Mouse (Mus musculus) urinary bladder, adult 2 months (tissue): Measurements from ENCODE around the gene Hes5. TPM values are rescaled to one million over a fixed set of nuclear protein-coding genes. Genes with fewer than 3 reads are reported as not detected.

Experiments used
- DNase-seq: peaks from one replicate; pipeline ENCODE4 v3.0.0; 2022; ENCODE audit warnings: low spot score
- polyA plus RNA-seq: library from polyadenylated mRNA; depleted of rRNA; stranded (reverse); fragments of >200 nt; gene quantifications from 2 replicates; pipeline ENCODE4 v1.2.3, GENCODE M21; 2012; rRNA removed

Hes5 gene
- 0.06 and 0.07 TPM in 2 replicates for polyA plus RNA-seq

DNA sequence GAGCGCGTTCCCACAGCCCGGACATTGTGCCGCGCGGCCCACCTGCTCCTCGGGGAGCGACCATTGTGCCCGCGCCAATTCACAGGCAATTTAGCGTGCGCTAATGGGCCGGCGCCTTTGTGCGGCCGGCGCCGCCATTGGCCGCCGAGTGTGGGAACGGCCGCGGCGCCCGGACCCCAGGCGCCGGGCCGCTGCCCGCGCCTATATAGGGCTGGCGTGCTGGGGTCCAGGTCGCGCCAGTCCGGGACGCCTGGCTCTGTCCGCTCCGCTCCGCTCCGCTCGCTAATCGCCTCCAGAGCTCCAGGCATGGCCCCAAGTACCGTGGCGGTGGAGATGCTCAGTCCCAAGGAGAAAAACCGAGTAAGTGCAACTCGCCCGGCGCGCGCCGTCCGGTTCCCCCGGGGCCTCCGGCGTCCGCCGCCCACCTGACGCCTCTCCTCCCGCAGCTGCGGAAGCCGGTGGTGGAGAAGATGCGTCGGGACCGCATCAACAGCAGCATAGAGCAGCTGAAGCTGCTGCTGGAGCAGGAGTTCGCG, at the start of gene Hes5:
Hes5 (plus strand) TSS at position 234 of the 536 bp plus-strand sequence.
- DNase-seq = no peak

DNA sequence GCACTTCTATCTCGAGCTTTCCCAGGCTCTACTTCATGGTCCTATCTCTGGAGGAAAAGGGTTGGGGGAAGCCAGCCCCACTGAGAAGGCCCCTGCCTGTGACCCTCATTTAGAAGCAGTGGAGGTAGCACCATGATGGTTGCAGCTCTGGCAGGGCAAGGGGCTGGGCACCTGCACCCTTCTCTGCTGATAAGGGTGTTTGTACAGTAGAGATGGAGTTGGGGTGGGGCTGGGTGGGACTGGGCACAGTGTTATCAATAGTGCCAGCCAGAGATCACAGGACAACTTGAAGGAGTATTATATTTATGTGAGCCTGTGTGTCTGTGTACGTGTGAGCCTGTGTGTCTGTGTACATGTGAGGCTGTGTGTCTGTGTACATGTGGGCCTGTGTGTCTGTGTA, 49.1 kb upstream of the Hes5 start:
- no peak for DNase-seq

DNA sequence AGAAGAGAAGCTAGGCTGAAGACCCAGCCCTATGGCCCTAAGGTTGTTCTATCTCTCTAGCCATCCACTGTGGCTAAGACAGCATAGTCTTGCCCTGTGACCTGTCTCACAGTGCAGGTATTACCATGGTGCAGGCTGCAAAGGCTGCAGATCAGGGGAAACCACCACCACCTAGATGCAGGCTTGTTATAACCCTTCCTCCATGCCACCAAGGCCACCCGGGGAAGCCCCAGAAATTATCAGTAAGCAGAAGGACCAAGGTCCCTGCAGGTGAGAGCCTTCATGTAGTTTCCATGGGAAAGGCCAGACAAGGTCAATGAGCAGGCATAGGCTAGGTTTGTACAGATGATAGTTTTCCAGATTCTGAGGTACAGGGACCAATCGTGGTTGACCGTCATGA, 46.9 kb upstream of the Hes5 start:
- no peak for DNase-seq

DNA sequence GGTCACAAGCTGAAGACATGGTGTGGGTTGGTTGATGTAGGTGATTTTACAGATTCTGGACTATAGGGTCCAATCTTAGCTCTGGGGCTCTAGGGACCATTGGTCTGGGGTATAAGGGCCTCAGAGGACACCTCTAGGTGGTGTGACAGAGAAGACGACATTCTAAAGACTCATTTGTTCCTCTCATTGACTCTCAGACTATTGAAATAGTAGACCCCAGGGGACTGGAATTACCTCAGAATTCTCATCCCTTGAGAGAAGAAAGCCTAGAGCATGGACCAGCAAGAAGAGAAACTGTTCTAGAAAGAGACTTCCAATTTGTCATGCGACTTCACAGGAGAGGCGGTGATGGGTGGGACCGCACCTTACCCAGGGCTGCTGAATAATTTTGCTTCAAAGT, 46.5 kb upstream of the Hes5 start:
- DNase-seq = no peak

DNA sequence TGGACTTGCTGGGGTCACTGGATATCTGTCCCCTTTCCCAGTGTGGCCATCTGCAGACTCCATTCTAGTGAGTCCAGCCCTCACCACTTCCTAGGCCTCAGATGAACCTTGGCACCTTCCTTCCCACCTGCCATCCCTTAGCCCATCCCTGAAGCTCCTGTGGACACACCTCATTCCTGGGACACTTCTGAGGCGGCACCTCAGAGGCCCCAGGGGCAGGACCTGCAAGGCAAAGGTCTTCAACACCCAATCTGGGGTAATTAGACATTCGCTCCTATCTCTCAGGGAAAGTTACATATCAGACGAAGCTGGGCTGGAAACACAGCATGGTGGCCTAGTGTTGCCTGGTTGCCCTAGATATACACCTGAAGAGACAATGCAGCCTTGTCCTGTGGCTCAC, 46.0 kb upstream of the Hes5 start:
- DNase-seq = no peak

DNA sequence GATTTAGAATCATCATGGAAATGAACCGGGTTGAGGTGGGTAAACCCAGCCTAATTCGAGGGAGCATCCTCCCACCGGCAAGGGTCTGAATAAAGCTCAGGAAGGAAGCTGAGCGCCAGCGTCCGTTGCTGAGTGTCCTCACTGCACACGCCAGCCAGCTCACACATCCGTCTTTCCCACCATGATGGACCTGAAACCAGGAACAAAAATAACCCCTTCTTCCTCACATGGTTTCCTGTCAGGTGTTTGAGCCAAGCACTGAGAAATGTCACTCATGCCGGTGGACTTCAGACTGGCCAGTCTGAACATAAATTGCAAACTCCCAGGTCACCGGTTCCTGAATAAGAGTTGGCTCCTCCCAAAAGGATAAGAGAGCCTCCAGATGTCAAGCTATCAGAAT, 45.4 kb upstream of the Hes5 start:
- no peak for DNase-seq

DNA sequence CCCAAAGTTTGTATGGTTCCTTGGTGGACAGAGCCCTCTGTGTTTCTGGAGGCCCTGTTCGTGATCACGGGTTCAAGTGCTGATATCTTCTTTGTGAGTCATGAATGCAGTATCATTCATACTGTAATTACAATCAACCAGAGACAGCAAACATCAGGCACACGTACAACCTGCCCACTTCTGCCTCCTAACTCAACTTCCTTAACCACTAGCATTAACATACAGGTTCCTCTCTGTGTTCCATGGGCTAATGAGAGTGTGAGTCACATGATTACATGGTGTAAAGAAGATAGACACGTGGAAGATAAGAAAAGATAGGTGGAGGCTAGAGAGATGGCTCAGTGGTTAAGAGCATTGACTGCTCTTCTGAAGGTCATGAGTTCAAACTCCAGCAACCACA, 44.1 kb upstream of the Hes5 start:
- no peak for DNase-seq

DNA sequence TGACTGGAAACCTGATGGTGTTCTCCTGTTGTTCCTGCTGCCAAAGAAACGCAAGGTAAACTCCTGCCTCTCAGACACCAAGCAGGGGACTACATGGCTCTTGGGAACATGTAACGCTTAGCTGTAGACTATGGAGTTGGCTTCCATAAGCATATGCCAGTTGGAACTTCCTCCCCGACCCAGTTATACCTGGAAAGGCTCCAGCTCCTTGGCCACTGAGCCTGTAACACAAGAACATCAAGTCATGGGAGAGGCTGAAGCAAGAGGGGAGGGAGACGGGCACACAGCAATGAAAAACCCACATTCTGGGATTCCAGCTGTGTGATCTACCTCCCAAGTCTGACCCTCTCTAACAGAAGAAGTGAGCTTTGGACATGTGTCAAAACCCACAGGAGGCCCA, 38.4 kb upstream of the Hes5 start:
- DNase-seq = no peak

DNA sequence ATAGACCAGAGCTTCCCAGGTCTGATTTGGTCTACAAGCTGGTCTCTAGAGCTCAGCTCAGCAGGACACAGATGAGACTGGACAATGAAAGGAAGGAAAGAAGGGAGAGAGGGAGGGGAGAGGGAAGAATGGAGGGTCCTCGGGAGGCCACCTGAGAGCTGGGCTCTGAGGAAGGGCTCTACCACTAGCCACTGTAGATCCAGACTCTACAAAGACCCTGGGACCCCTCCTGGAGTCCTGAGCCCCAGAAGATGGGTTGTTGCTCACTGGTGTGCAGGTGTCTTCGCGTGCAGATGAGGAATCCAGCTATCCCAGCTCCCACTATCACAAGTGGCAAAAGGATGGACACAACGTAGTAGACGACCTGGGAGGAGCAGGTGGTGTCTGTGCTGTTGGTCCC, 37.8 kb upstream of the Hes5 start:
- DNase-seq = no peak

DNA sequence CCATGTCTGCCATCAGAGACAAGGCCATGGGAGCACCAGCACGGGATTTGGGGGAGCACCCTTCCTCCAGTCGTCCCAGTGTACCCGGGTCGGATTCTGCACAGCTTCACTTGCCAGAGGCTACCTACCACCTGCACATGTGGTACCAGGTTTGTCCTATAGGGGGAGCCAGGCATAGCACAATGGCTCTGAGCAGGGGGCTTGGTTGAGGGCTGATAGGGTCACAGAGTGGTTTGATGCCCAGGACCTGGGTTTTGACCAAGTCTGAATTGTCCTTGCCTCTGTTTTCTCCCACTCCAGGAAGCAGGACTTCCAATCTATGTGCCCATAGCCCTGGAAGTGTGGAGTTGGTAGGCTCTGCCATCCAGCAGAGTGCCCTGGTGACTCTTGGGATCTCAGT, 35.3 kb upstream of the Hes5 start:
- DNase-seq = no peak

DNA sequence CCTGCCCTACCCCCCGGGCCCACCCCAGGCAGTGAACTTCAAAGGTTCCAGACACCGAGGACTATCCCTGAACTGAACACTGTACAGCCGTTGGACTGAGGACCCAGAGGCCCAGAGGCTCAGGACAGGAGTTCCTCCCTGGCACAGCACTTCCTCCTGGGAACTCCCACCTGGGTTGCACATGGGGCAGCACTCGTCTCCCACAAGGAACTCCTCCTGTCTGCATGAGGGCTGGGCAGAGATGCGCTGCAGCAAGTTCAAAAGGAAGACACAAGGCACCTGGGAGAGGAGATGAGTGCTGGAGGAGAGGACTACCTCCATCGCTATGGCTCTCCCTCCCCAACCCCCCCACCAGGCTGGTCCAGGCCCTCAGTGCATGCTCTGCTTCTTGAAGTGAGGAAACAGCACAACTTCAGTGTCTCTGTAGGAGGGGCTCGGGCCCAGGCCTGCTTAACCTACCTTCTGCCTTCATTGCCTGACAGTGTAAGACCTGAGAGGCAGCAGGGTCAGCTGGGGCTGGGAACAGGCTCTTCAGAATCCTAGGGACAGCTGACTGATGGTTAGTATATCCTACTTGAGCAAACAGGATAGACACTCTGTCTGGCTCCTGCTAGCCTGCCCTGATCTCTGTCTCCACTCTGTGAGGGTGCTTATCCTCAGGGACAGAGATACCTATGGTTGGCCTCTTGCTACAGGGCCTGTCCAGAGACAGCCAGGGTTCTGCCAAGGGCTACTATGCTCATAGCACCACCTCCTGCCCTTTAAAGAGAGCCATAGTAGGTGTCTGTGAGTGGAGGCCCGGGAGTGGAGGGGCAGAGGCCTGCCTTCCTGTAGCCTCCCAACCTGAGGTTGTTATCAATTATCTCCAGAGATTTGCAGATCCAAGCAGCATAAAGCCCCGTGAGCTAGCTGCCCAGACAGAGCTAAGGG, 33.5 kb upstream of the Hes5 start:
- DNase-seq = no peak

DNA sequence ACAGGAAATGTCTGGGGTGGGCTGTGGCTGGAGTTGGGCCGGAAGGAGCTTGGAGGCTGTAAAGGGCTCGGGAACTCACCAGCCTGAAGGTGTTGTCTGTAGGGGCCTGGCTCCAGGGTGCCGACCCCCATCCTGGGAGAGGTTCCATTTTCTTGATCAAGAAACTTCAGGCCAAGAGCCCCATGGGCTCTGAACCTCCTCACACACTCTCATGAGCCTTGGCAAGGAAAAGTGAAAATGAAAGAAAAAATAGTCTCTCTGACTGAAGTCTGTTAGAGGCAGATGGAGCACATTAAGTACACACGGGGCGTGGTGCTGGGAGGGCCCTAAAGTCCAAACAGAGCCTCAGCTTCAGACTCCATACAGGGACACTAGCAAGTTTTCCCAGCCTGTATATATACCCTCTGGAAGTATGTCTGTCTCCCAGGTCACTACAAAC, 32.8 kb upstream of the Hes5 start:
- DNase-seq = no peak

DNA sequence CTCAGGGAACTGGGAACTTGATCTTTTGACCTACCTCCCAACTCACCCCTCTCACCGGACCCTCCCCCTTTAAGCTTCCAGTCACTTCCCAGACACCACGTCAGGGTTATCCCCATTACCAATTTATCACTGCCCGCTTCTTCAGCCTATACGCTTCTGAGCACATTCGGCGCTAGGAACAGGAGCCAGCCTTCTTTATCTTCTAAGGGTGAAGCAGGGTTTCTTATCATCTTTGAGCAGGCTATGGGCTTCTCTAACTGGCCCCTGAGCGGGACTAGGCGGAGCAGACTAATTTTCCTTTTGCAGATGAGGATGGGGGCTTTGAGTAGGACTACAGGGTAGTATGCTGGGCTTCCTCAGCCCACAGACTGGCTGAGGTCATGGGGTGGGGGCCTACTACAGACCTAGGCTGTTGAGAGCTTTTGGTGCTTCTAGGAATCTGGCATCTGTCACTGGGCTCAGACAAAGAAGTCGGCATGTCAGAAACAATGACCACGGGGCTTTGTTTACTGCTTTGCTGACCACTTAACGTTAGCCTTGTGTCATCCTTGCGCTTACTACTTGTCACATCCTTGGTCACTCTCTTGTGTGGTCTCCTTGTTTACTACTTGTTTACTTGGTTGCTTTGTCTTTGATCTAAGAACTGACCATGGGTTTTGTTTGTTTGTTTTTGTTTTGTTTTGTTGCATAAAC, 32.2 kb upstream of the Hes5 start, which contains the start of gene Tnfrsf14:
Tnfrsf14 (minus strand) TSS at position 169 of the 693 bp plus-strand sequence.
- no peak for DNase-seq

DNA sequence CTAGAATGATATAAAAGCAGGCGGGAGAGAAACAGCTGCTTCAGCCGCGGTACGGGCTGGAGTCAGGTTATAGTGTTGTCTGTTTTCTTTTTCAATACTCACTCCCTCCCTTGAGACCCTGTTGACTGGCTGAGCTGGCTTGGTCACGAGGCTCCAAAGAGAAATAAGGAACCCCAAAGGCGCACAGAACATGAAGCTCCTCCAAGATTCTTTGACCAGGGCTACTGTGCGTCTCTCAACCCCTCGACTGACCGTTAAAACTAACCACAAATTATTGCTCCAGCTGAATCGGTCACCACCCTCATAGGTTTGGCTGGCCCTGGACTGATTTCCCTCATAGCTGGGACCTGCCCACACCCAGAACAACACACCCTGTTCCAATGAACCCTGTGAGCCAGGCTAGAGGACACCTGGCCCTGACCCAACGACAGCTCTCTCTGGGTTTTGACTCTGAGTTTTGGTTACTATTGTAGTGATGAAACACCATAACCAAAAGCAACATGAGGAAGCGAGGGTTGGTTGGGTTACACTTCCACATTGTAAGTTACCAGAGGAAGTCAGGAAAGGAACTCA, 31.5 kb upstream of the Hes5 start:
- no peak for DNase-seq

DNA sequence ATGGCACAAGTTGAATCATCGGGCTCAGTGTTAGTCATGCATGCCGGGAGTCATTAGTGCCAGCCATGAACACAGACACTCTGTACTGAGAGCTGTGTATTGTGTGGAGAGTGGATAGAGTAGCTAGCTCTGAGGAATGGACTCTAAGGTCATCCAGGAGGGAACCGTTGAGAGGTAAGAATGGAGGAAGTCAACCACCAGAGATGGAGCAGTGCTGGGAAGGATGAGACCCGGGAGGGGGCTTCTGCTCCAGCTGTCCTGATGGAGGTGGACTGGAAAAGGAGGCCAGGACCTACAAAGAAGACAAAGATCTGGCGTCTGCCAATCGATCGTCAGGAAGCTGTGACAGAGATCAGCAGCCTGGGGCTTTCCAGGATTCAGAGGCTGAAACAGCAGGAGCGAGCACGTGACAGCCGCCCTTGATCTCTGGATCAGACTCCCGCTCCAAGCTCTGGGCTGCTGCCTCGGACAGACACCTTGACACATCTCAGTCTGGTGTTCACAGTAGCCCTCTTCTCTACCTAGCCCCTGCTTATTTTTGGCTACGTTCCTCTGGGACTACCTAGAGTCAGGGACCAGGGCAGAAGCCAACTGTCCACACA, 27.3 kb upstream of the Hes5 start:
- DNase-seq = no peak

DNA sequence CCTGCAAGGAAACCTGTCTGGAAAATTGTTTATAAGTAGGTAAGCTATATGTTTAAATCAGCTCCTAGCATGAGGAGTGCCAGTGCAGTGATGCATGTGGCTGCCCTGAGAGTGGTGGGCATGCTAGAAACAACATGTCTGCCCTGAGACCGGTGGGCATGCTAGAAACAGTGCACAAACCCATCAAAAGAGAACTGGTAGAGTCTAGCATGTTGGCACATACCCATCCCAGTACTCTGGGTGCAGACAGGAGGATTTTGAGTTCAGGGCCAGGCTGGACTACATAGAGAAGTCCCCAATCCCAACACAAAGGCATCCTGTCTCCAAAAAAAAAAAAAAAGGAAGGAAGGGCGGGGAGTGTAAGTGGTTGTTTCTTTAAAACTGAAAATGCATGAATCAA, 25.9 kb upstream of the Hes5 start:
- no peak for DNase-seq

DNA sequence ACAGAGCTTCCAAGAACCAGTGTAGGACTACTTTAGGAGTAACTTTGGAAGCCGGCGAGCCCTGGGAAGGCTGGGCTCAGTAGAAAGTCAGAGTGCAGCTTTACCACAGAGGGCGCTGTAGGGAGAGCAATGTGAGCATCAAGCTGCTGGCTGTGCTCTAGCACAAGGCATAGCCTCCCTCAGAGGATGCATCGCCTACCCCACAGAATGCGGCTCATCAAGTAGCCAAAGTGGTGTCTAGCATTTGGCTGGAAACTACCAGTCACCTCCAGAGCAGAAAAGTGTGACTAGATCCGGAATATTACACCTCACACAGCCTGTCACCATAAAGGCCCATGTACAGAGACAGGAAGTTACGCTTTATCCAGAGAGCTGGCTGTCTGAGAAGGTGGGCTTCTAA, 24.9 kb upstream of the Hes5 start:
- DNase-seq = no peak

DNA sequence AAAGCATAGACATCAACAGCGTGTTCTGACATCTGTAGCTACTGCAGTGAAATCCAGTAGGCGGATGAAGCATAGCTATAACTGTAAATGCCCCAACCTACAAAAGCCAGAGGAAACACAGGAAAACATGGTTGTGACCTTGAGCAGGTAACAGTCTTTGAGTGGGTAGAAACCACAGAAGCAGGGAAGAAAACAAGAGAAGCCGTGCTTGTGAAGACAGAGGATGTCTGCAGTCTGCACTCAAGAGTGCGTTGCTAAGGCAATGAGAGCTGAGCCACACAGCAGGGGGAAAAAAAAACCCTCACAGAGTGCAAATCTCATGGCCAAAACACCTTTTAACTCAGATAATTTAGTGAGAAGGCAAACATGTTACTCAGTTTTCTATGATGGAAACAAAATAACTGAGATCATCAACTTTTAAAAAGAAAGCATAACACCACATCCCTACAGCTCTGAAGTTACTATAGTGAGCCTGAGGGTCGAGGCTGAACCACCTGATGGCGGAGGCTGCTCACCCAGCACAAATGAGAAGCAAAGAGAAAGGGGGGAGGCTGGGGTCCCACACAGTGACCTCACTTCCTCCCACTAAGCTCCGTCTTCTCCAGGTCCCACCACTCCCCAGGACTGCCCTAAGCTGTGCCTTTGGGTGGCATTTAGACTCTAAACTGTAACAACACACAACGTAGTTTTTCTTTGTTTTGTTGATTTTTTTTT, 24.0 kb upstream of the Hes5 start:
- no peak for DNase-seq

DNA sequence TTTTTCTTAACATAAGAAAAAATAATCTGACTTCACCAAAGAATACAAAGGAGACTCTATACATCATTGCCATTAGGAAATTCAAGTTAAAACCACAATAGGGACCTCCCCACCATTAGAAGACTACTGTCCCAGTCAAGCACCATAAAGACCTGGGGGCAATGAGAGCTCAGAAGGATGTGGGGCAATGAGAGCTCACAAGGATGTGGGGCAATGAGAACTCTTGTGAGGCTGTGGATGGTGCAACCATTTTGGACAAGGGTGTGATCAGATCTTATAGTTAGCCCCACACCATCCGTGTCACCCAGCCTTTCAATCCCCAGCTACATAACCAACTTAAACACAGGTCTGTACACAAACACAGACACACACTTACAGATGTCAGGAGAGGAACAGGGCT, 23.0 kb upstream of the Hes5 start:
- no peak for DNase-seq

DNA sequence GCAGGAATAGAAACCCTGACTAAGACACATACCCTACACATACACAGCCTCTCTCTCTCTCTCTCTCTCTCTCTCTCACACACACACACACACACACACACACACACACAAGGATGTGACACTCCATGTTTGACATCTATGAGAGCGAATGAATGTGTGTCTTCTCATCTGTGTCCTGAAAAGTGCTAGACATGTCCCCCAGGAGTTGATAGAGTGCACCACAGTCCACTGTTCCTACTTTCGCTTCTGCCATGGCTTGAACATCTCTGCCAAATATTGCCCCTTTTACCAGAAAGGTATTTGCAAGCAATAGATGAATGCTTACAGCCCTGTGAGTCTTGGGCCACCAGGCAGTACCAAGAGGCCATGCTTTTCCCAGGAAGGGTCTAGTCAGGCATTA, 20.6 kb upstream of the Hes5 start:
- DNase-seq = no peak

DNA sequence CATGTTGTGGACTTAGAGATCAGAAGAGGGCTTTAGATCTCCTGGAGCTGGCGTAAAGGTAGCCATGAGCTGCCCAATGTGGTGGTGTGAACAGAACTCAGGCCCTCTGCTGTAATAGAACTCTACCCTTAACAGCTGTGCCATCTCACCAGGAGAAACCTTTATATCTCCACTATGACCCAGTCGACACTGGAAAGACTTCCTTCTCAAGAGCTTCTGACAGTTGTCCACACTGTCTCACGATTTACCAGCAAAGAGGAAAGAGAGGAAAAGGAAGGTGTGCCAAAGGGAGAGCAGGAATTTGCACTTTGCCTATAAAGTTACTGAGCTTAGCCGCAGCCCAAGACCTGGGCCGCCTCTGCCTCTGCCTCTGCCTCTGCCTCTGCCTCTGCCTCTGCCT, 18.9 kb upstream of the Hes5 start:
- DNase-seq = no peak
